Mouse (Mus musculus) liver, embryonic 14.5 days (tissue): ENCODE data around the gene Odf3l2.

Source experiments
- CTCF ChIP-seq: IDR thresholded peaks from 2 replicates; pipeline ENCODE4 v1.5.1; 2016; ENCODE audit warnings: antibody characterized with exemption, low read depth, control low read depth
- EP300 ChIP-seq: IDR thresholded peaks from 2 replicates; pipeline ENCODE4 v1.6.1; 2016; ENCODE audit warnings: antibody characterized with exemption, low read depth

DNA sequence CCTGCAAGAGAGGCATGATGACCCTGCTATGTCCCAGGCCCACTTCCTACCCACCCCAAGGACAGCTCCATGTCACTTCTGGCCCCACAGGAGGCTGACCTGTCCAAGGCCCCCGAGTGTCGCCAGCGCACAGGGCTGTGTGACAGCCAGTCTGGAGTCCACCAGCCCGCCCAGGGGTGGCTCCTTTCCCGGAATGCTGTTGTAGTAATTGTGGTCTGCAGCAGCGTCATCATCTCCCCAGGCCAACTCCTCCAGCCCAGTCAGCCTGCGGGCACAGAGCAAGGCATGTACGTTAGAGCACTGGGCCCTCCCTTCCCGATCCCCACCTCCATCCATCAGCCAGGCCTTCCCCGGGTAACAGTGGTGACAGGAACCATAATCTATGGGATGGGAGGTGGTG, 19.4 kb downstream of the Odf3l2 start:
- no peak for TF ChIP-seq CTCF
- TF ChIP-seq EP300: no peak
